Mouse (Mus musculus): ENCODE data around the gene Cnnm3. TPM values are rescaled to one million over a fixed set of nuclear protein-coding genes. Genes with fewer than 3 reads are reported as not detected.

Gene Cnnm3
- polyA plus RNA-seq, 1 experiment from 2014 or later = 6.0 TPM

- Histone ChIP-seq H3K4me2 (ENCODE audit: low read depth, severe bottlenecking) (peak within 1 kb of the TSS; percentile 99), H3K9ac (ENCODE audit: low read length) (peak within 1 kb of the TSS; percentile 82), H3K27ac (replicated peaks; ENCODE audit: low read depth, low read length) (peak within 1 kb of the TSS; percentile 94), H3K27me3 (ENCODE audit: control insufficient read depth, insufficient read depth, low read length) (no peaks in the 10 kb centered on the region), H3K4me1 (ENCODE audit: control insufficient read depth, insufficient read depth, low read length) (peaks cover 39% of the 10 kb centered on the region), H3K36me3 (ENCODE audit: control insufficient read depth, insufficient read depth, low read length) (peaks cover 11% of the 10 kb centered on the region; the same call in 1 of the 2 replicates), H3K9me3 (ENCODE audit: control insufficient read depth, low read length) (no peaks in the 10 kb centered on the region), H3K4me3 (ENCODE audit: low read depth, low read length) (peak within 1 kb of the TSS; percentile 96)
- DNase-seq (ENCODE audit: low spot score) (peak; percentile 93), ATAC-seq (ENCODE audit: insufficient number of reproducible peaks, low FRiP score, low TSS enrichment, low read depth) (peak; percentile 68)
- WGBS = under 1% methylated on average over 69 of the region's 69 CpGs
Measured at GRCm38 (mm10) chr1:36558031-36558993, 46.6 kb downstream of the Cnnm3 start, which contains the start of gene Sema4c. Gene Sema4c, minus strand, starts transcription at chr1:36558349.

DNA sequence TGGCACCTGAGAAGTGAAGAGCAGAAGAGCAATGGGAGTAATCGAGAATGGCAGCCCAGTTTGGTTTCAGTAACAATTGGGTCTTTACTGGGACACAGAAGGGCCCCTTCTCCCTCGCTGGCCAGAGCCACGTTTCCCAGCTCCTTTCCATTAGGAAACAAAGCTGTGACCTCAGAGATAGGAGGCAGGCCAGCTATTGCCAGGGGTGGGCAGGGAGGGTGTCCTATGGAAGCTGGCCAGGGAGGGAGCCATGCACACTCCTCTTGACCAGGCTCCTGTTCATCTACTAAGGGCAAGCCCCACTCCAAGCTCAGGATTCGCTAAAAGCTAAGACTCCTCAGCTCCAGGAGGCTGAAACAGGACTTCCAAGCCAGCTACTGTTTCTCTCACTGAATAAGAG lies 47.6 kb downstream of the Cnnm3 start:
- Histone ChIP-seq H3K27ac (replicated peaks; ENCODE audit: low read depth, low read length) (no peak overlapping the region; the same call in 1 of the 2 replicates), H3K9ac (ENCODE audit: low read length) (peak overlapping the region; percentile 82; the same call in 1 of the 2 replicates), H3K27me3 (ENCODE audit: control insufficient read depth, insufficient read depth, low read length) (no peaks in the 10 kb centered on the region), H3K4me3 (ENCODE audit: low read depth, low read length) (peak overlapping the region; percentile 96), H3K4me1 (ENCODE audit: control insufficient read depth, insufficient read depth, low read length) (peaks cover 35% of the 10 kb centered on the region), H3K9me3 (ENCODE audit: control insufficient read depth, low read length) (no peaks in the 10 kb centered on the region), H3K4me2 (ENCODE audit: low read depth, severe bottlenecking) (peak overlapping the region; percentile 99), H3K36me3 (ENCODE audit: control insufficient read depth, insufficient read depth, low read length) (peaks cover 3% of the 10 kb centered on the region; the same call in 1 of the 2 replicates)
- 4% methylated on average over 4 of the region's 4 CpGs for WGBS
- DNase-seq (ENCODE audit: low spot score) (no peak), ATAC-seq (ENCODE audit: insufficient number of reproducible peaks, low FRiP score, low TSS enrichment, low read depth) (no peak)

- Histone ChIP-seq H3K4me2 (ENCODE audit: low read depth, severe bottlenecking) (no peak overlapping the region), H3K36me3 (ENCODE audit: control insufficient read depth, insufficient read depth, low read length) (peaks cover 2% of the 10 kb centered on the region; the same call in 1 of the 2 replicates), H3K27me3 (ENCODE audit: control insufficient read depth, insufficient read depth, low read length) (no peaks in the 10 kb centered on the region), H3K4me3 (ENCODE audit: low read depth, low read length) (no peak overlapping the region), H3K4me1 (ENCODE audit: control insufficient read depth, insufficient read depth, low read length) (peaks cover 29% of the 10 kb centered on the region), H3K27ac (replicated peaks; ENCODE audit: low read depth, low read length) (no peak overlapping the region), H3K9me3 (ENCODE audit: control insufficient read depth, low read length) (no peaks in the 10 kb centered on the region), H3K9ac (ENCODE audit: low read length) (no peak overlapping the region)
- ATAC-seq (ENCODE audit: insufficient number of reproducible peaks, low FRiP score, low TSS enrichment, low read depth) (no peak), DNase-seq (ENCODE audit: low spot score) (no peak)
- 50% methylated on average over 5 of the region's 5 CpGs for WGBS
Measured at GRCm38 (mm10) chr1:36559888-36560287, 48.2 kb downstream of the Cnnm3 start.

DNA sequence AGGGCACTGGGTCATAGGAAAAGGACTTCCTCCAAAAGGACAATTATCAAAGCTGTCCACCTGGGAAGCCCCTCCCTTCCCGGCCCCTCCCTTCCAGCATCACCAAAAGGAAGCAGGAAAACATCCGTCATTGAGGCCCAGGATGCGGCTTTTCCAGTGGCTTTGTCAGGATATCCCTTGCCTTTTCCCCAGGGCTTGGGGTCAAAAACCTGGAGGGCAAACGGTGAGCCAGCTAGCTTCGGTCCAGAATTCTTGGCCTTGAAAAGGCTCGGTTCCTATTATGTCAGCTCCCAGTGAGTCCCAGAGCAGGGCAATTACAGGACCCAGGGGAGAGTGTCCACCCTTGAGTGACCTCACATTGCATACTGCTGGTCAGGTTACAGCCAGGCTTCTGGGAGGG lies 49.2 kb downstream of the Cnnm3 start:
- H3K9me3 ChIP-seq (ENCODE audit: control insufficient read depth, low read length) = no peaks in the 10 kb centered on the region
- WGBS = 33% methylated on average over 6 of the region's 6 CpGs
- ATAC-seq (ENCODE audit: insufficient number of reproducible peaks, low FRiP score, low TSS enrichment, low read depth) = no peak
- DNase-seq (ENCODE audit: low spot score) = no peak
- no peaks in the 10 kb centered on the region for H3K36me3 ChIP-seq (ENCODE audit: control insufficient read depth, insufficient read depth, low read length)
- H3K27ac ChIP-seq (replicated peaks; ENCODE audit: low read depth, low read length) = no peak overlapping the region
- no peaks in the 10 kb centered on the region for H3K27me3 ChIP-seq (ENCODE audit: control insufficient read depth, insufficient read depth, low read length)
- H3K4me3 ChIP-seq (ENCODE audit: low read depth, low read length) = no peak overlapping the region
- H3K4me1 ChIP-seq (ENCODE audit: control insufficient read depth, insufficient read depth, low read length) = peaks cover 20% of the 10 kb centered on the region
- H3K9ac ChIP-seq (ENCODE audit: low read length) = no peak overlapping the region
- no peak overlapping the region for H3K4me2 ChIP-seq (ENCODE audit: low read depth, severe bottlenecking)

DNA sequence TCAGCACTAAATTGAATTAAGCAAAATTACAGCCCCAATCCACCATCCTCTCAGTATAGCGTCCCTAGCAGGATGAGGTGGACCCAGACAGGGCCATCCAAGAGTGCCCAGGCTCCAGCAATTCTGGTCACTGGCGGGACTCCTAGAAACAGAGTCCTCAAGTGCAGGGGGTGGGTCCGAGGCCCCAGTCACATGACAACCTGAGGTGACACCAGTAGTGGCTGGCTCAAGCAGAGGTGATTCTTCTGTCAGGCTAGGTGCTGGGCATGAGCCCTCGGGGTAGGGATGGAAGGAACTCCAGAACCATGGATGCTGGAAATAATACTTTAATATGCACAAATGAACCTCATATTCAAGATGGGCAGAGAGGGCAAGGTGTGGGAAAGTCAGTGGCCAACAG lies 50.7 kb downstream of the Cnnm3 start:
- 49% methylated on average over 4 of the region's 4 CpGs for WGBS
- ATAC-seq (ENCODE audit: insufficient number of reproducible peaks, low FRiP score, low TSS enrichment, low read depth) (no peak), DNase-seq (ENCODE audit: low spot score) (no peak)
- H3K4me2 ChIP-seq (ENCODE audit: low read depth, severe bottlenecking) = no peak overlapping the region
- no peaks in the 10 kb centered on the region for H3K36me3 ChIP-seq (ENCODE audit: control insufficient read depth, insufficient read depth, low read length)
- no peaks in the 10 kb centered on the region for H3K27me3 ChIP-seq (ENCODE audit: control insufficient read depth, insufficient read depth, low read length)
- H3K9me3 ChIP-seq (ENCODE audit: control insufficient read depth, low read length) = no peaks in the 10 kb centered on the region
- H3K4me1 ChIP-seq (ENCODE audit: control insufficient read depth, insufficient read depth, low read length) = peaks cover 27% of the 10 kb centered on the region
- no peak overlapping the region for H3K9ac ChIP-seq (ENCODE audit: low read length)
- no peak overlapping the region for H3K4me3 ChIP-seq (ENCODE audit: low read depth, low read length)
- H3K27ac ChIP-seq (replicated peaks; ENCODE audit: low read depth, low read length) = no peak overlapping the region

DNA sequence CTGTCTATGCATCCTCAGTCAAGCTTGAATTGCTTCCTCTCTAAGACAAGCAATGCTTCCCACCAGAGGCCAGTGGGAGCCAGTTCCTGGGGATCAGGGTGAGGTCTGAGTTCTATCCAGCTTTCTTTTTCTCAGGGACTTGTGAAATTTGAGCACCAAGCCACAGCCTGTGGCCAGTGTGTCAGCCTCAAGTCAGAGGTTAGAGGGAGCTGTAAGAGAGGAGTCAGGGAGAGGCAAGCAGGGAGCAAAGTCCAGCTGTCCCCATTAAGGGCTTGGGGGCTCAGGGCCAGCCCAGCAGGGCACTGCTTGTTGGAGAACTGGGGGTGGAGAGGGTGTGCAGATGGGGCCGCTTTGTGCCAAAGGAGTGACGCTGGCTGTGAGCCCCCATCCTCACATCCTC lies 51.5 kb downstream of the Cnnm3 start:
- 73% methylated on average over 2 of the region's 2 CpGs for WGBS
- no peak for DNase-seq (ENCODE audit: low spot score)
- ATAC-seq (ENCODE audit: insufficient number of reproducible peaks, low FRiP score, low TSS enrichment, low read depth) = no peak
- Histone ChIP-seq H3K9me3 (ENCODE audit: control insufficient read depth, low read length) (no peaks in the 10 kb centered on the region), H3K4me3 (ENCODE audit: low read depth, low read length) (no peak overlapping the region), H3K4me1 (ENCODE audit: control insufficient read depth, insufficient read depth, low read length) (peaks cover 29% of the 10 kb centered on the region), H3K9ac (ENCODE audit: low read length) (no peak overlapping the region), H3K36me3 (ENCODE audit: control insufficient read depth, insufficient read depth, low read length) (no peaks in the 10 kb centered on the region), H3K4me2 (ENCODE audit: low read depth, severe bottlenecking) (no peak overlapping the region), H3K27me3 (ENCODE audit: control insufficient read depth, insufficient read depth, low read length) (no peaks in the 10 kb centered on the region), H3K27ac (replicated peaks; ENCODE audit: low read depth, low read length) (no peak overlapping the region)

DNA sequence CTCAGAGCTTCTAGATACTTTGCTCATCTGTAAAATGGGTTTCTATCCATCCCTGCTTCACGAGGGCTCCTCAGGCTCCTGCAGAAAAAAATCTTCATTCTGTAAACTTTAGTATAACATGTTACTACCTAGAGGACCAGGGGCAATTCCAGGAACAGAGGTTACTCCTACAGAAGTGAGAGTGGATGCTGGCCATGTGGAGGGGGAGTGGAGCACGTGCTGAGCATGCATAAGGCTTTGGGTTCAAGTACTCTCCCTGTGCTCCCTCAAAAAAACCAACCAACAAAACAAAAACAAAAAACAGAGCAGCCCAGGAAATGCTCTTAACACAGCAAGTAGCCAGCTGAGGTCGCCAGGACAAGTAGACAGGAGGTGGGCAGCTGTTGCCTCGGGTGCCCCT lies 52.0 kb downstream of the Cnnm3 start:
- DNase-seq (ENCODE audit: low spot score) (no peak), ATAC-seq (ENCODE audit: insufficient number of reproducible peaks, low FRiP score, low TSS enrichment, low read depth) (no peak)
- no peak overlapping the region for H3K9ac ChIP-seq (ENCODE audit: low read length)
- H3K4me2 ChIP-seq (ENCODE audit: low read depth, severe bottlenecking) = no peak overlapping the region
- no peaks in the 10 kb centered on the region for H3K36me3 ChIP-seq (ENCODE audit: control insufficient read depth, insufficient read depth, low read length)
- WGBS = 56% methylated on average over 4 of the region's 4 CpGs
- no peaks in the 10 kb centered on the region for H3K9me3 ChIP-seq (ENCODE audit: control insufficient read depth, low read length)
- peaks cover 27% of the 10 kb centered on the region for H3K4me1 ChIP-seq (ENCODE audit: control insufficient read depth, insufficient read depth, low read length)
- H3K4me3 ChIP-seq (ENCODE audit: low read depth, low read length) = no peak overlapping the region
- H3K27ac ChIP-seq (replicated peaks; ENCODE audit: low read depth, low read length) = no peak overlapping the region
- H3K27me3 ChIP-seq (ENCODE audit: control insufficient read depth, insufficient read depth, low read length) = no peaks in the 10 kb centered on the region

DNA sequence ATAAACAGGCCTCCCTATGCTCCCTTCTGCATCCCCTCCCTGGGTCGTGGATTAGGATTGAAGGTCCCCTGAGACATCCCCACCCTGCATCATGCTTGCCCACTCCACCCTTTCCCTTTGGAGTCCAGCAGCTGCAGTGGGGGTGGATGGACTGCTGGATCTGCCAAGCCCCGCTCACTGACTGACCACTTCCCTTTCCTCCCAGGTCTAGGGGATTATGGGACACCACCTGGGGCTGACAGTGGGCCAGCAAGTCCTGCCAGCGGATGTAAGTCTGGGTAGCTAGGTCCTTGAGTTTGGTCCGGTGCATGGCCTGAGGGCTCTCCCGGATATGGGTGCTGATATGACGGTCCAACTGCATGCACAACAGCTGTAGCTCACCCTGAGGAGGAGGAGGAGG lies 52.4 kb downstream of the Cnnm3 start:
- no peak overlapping the region for H3K4me2 ChIP-seq (ENCODE audit: low read depth, severe bottlenecking)
- no peak overlapping the region for H3K9ac ChIP-seq (ENCODE audit: low read length)
- no peak overlapping the region for H3K27ac ChIP-seq (replicated peaks; ENCODE audit: low read depth, low read length)
- WGBS = 79% methylated on average over 6 of the region's 6 CpGs
- no peak for ATAC-seq (ENCODE audit: insufficient number of reproducible peaks, low FRiP score, low TSS enrichment, low read depth)
- peaks cover 23% of the 10 kb centered on the region for H3K4me1 ChIP-seq (ENCODE audit: control insufficient read depth, insufficient read depth, low read length)
- no peak for DNase-seq (ENCODE audit: low spot score)
- no peaks in the 10 kb centered on the region for H3K36me3 ChIP-seq (ENCODE audit: control insufficient read depth, insufficient read depth, low read length)
- H3K27me3 ChIP-seq (ENCODE audit: control insufficient read depth, insufficient read depth, low read length) = no peaks in the 10 kb centered on the region
- no peaks in the 10 kb centered on the region for H3K9me3 ChIP-seq (ENCODE audit: control insufficient read depth, low read length)
- no peak overlapping the region for H3K4me3 ChIP-seq (ENCODE audit: low read depth, low read length)
